Mouse (Mus musculus): ENCODE results near the gene Ube4b. TPM values are rescaled to one million over a fixed set of nuclear protein-coding genes. Genes with fewer than 3 reads are reported as not detected.
A peak's percentile ranks its signal among the peaks of the same experiment; 100 is the strongest.

The Ube4b gene
- polyA plus RNA-seq, 1 experiment from 2014 or later = 82.8 TPM

DNA sequence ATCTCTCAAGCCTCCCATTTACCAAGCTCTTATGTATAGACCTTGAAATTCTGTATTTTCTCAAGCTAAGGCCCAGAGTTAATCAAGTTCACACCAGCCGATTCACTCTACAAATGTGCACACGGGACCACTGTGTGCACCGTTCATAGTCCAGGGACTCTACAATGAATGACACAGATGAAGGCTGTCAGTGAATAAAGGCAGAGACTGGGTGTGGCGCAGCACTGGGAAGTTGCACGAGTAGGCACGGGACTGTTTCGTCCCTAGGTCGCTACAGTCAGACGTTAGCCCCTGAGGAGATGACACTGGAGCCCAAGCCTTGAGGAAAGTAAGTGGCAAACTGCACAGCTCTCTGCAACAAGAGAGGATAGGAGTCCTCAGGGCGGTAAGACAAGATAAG, 50.5 kb downstream of the Ube4b start:
- H3K9ac ChIP-seq = no peak overlapping the region
- no peak overlapping the region for H3K27ac ChIP-seq
- no peaks in the 10 kb centered on the region for H3K27me3 ChIP-seq
- no peaks in the 10 kb centered on the region for H3K9me3 ChIP-seq (replicated peaks)
- H3K4me2 ChIP-seq (replicated peaks) = no peak overlapping the region
- H3K4me1 ChIP-seq = 0 out of 2 replicates have a peak, but pooled peaks cover 3% of the 10 kb centered on the region
- H3K4me3 ChIP-seq = no peak overlapping the region
- no peak for ATAC-seq (ENCODE audit: low FRiP score)
- H3K36me3 ChIP-seq = peaks cover 94% of the 10 kb centered on the region
- 90% methylated on average over 10 of the region's 10 CpGs for WGBS

DNA sequence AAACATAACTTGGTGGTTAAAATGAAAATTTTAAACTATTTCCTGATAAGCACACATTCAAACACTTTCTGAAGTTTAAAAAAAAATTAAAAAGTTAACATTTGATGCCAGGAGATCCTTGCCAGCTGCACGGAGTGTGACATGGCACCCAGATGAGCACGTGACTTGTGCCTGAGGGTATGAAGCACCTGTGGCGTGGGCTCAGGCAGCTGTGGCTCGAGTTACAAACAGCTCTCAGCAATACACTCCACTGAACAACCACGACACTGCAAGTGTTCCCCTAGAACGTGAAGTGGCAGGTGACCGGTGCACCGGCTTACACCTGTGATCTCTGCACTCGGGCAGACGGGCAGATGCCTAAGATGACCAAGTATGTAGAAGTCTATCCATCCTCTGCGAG, 51.9 kb downstream of the Ube4b start:
- no peak overlapping the region for H3K4me2 ChIP-seq (replicated peaks)
- WGBS = 82% methylated on average over 11 of the region's 11 CpGs
- H3K36me3 ChIP-seq = peaks cover 93% of the 10 kb centered on the region
- no peak for ATAC-seq (ENCODE audit: low FRiP score)
- no peak overlapping the region for H3K27ac ChIP-seq
- H3K9ac ChIP-seq = no peak overlapping the region
- no peaks in the 10 kb centered on the region for H3K9me3 ChIP-seq (replicated peaks)
- H3K4me3 ChIP-seq = no peak overlapping the region
- H3K27me3 ChIP-seq = no peaks in the 10 kb centered on the region
- H3K4me1 ChIP-seq = 0 out of 2 replicates have a peak, but pooled peaks cover 3% of the 10 kb centered on the region

DNA sequence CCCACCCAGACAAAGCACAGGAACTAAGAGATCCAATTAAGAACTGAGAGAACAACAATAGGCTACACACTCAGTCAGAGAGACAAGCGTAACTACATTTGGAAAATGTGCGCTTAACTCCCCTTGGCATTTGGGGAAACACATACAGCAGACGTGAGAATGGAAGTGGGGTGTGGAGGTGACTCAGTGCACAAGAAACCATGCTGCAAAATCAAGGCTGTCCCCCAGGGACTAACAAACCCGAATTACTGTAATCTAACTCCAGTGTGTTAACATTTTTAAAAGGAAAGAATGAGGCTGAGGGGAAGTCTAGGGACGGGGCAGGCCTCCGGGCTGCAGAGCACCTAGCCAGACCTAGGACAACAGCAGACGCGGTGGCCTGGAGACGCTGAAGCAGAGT, 52.6 kb downstream of the Ube4b start:
- Histone ChIP-seq H3K4me2 (replicated peaks) (no peak overlapping the region), H3K27me3 (no peaks in the 10 kb centered on the region), H3K9me3 (replicated peaks) (no peaks in the 10 kb centered on the region), H3K36me3 (peaks cover 91% of the 10 kb centered on the region), H3K4me1 (0 out of 2 replicates have a peak, but pooled peaks cover 3% of the 10 kb centered on the region), H3K27ac (peak overlapping the region; percentile 52; the same call in 1 of the 2 replicates), H3K9ac (no peak overlapping the region), H3K4me3 (no peak overlapping the region)
- WGBS = 86% methylated on average over 9 of the region's 9 CpGs
- ATAC-seq (ENCODE audit: low FRiP score) = no peak

DNA sequence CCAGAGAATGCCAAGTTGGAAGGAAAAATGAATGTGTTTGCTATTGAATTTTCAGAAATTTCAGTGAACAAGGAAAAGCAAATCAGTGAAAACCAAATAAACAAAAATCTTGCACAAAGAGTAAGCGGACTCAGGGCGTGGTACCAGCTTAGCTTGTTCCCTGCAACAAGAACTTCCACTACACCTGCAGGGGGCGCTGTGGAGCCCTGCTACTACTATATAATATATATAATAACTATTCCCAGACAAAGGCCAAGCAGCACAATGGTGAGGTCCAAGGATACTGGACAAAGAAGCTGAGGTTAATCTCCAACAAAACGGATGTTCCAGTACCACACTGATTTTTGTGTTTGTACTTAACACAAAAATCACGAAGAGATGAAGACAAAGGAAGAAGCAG, 53.1 kb downstream of the Ube4b start:
- Histone ChIP-seq H3K9ac (no peak overlapping the region), H3K36me3 (peaks cover 88% of the 10 kb centered on the region), H3K4me1 (0 out of 2 replicates have a peak, but pooled peaks cover 3% of the 10 kb centered on the region), H3K27me3 (no peaks in the 10 kb centered on the region), H3K27ac (no peak overlapping the region), H3K4me2 (replicated peaks) (no peak overlapping the region), H3K4me3 (no peak overlapping the region), H3K9me3 (replicated peaks) (no peaks in the 10 kb centered on the region)
- 74% methylated on average over 5 of the region's 5 CpGs for WGBS
- ATAC-seq (ENCODE audit: low FRiP score) = no peak

DNA sequence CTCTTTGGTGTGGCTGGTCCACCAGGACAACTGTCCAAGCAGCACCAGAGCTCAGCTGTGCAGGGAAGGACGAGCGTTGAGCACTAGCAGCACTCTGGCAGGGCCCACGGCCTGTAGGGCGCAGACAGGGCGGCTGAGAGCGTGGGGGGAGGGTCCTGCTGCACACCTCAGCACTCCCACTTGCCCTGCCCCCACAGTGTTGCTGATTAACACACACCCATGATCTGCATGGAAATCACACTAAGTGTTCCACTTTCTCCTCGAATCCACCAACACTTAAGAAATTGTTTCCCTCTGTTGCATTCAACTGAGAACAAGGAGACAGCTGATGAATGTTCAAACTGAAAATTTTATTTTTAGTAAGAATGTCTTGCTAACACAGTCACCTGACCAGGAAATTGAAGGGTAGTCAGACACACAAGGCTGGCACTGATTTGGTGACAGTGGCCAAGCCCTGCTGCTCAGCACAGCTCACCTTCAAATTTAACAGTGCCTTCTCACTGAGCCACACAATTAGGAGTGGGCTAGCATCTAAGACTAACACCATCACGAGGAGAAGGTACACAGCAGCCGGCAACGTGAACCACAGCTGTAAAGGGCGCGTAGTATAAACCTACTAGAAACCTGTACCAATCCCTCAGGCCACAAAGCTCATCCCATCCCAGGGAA, 60.7 kb downstream of the Ube4b start:
- 87% methylated on average over 12 of the region's 12 CpGs for WGBS
- no peaks in the 10 kb centered on the region for H3K27me3 ChIP-seq
- no peak overlapping the region for H3K4me3 ChIP-seq
- H3K36me3 ChIP-seq = peaks cover 77% of the 10 kb centered on the region
- H3K9ac ChIP-seq = no peak overlapping the region
- no peak overlapping the region for H3K4me2 ChIP-seq (replicated peaks)
- no peak overlapping the region for H3K27ac ChIP-seq
- no peaks in the 10 kb centered on the region for H3K9me3 ChIP-seq (replicated peaks)
- no peak for ATAC-seq (ENCODE audit: low FRiP score)
- H3K4me1 ChIP-seq = no peaks in the 10 kb centered on the region

DNA sequence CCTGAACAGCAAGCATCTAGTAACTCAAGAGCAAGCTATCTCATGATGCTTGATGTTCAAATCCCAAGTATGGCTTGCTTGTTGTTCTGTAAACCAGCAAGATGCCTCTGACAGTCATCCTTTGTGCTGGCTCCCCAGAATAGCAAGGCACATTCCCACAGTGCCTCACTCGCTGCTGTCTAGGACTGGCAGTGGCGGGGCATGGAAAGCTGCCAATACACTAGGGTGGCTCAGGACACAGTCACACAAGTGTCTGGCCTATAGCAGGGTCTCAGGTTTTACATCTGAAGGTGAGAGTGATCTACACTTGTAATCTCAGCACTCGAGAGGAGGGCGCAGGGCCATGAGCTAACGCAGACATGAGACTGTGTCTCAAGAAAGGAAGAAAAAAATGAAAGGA, 61.7 kb downstream of the Ube4b start:
- H3K27ac ChIP-seq = no peak overlapping the region
- H3K9ac ChIP-seq = no peak overlapping the region
- H3K4me1 ChIP-seq = no peaks in the 10 kb centered on the region
- H3K4me2 ChIP-seq (replicated peaks) = no peak overlapping the region
- H3K9me3 ChIP-seq (replicated peaks) = no peaks in the 10 kb centered on the region
- peaks cover 79% of the 10 kb centered on the region for H3K36me3 ChIP-seq
- no peak overlapping the region for H3K4me3 ChIP-seq
- ATAC-seq (ENCODE audit: low FRiP score) = no peak
- WGBS = 90% methylated on average over 5 of the region's 5 CpGs
- H3K27me3 ChIP-seq = no peaks in the 10 kb centered on the region

DNA sequence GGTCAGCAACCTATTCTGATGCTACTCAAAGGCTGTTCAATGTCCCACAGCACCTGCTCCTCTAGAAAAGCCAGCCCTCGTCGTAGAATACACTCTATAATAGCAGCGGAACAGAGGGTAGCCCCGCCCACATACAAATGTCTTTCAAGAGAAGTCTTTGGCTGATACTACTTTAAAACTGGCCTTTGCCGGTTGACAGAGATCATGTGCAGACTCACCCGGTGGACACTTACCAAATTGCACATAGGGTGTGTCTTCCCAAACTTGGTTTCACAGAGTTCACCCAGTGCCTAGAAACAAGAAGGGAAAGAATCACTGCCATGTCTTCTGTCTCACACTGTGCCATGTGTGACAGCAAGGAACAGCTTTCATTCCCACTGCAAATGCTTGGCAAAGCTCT, 65.5 kb downstream of the Ube4b start:
- Histone ChIP-seq H3K9me3 (replicated peaks) (no peaks in the 10 kb centered on the region), H3K36me3 (peaks cover 91% of the 10 kb centered on the region), H3K4me1 (no peaks in the 10 kb centered on the region), H3K27ac (no peak overlapping the region), H3K27me3 (no peaks in the 10 kb centered on the region), H3K4me3 (no peak overlapping the region), H3K4me2 (replicated peaks) (no peak overlapping the region), H3K9ac (no peak overlapping the region)
- 80% methylated on average over 6 of the region's 6 CpGs for WGBS
- no peak for ATAC-seq (ENCODE audit: low FRiP score)

DNA sequence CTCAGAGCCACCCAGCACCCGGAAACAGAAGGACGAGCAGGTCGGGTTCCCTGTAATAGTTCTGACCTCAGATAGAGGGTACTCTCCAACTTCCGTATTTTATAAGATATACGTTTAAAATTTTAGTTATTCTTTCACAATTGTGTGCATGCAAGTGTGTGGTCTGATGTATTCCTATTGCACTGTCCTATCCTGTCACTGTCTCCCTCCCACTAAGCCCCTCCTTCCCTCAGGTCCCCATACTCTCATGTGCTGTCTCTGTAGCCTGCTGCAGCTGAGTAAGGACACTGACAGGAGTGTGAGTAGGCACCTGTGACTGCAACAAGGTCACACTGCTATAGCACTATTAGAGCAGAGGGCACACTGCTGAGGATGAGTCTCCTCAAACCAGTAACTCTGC, 65.9 kb downstream of the Ube4b start:
- H3K4me1 ChIP-seq = no peaks in the 10 kb centered on the region
- no peak for ATAC-seq (ENCODE audit: low FRiP score)
- no peak overlapping the region for H3K9ac ChIP-seq
- H3K4me2 ChIP-seq (replicated peaks) = no peak overlapping the region
- H3K4me3 ChIP-seq = no peak overlapping the region
- no peak overlapping the region for H3K27ac ChIP-seq
- no peaks in the 10 kb centered on the region for H3K27me3 ChIP-seq
- WGBS = 95% methylated on average over 5 of the region's 5 CpGs
- peaks cover 91% of the 10 kb centered on the region for H3K36me3 ChIP-seq
- no peaks in the 10 kb centered on the region for H3K9me3 ChIP-seq (replicated peaks)

DNA sequence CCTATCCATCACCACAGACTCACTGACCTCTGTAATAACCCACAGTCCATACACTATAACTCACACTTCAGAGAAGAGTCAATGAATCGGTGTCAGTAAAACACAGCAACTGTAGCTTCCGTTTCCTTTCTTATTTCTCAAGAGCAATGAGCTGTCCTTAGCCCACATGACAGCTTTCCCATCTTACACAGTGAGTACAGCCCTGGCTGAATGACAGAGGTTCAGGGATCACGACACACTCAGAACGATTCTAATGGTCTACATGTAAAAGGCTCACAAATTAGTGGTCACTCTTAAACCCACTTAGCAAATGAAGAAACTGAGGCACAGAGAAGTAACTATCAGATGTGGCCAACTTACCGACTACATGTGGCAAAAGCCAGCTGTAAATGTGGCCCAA, 68.6 kb downstream of the Ube4b start:
- Histone ChIP-seq H3K4me3 (no peak overlapping the region), H3K9ac (no peak overlapping the region), H3K27ac (no peak overlapping the region), H3K9me3 (replicated peaks) (no peaks in the 10 kb centered on the region), H3K36me3 (peaks cover 93% of the 10 kb centered on the region), H3K4me2 (replicated peaks) (no peak overlapping the region), H3K4me1 (no peaks in the 10 kb centered on the region), H3K27me3 (no peaks in the 10 kb centered on the region)
- 97% methylated on average over 5 of the region's 5 CpGs for WGBS
- no peak for ATAC-seq (ENCODE audit: low FRiP score)

DNA sequence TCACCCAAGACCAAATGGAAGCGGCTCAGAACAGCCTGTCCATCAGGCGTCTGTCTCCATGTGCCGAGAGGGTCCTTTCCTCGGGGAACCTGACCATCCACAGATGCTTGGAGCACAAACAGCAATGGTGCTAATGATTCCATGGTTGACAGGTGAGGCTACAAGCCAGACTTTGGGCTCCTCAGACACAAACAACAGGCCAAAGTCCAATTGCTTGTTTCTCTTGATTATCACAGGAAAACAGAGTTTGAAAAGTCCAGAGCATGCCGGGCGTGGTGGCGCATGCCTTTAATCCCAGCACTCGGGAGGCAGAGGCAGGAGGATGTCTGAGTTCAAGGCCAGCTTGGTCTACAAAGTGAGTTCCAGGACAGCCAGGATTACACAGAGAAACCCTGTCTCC, 71.9 kb downstream of the Ube4b start:
- H3K27me3 ChIP-seq = no peaks in the 10 kb centered on the region
- no peak overlapping the region for H3K9ac ChIP-seq
- no peaks in the 10 kb centered on the region for H3K4me1 ChIP-seq
- H3K4me2 ChIP-seq (replicated peaks) = no peak overlapping the region
- H3K36me3 ChIP-seq = peaks cover 95% of the 10 kb centered on the region
- no peak for ATAC-seq (ENCODE audit: low FRiP score)
- no peaks in the 10 kb centered on the region for H3K9me3 ChIP-seq (replicated peaks)
- WGBS = 97% methylated on average over 8 of the region's 8 CpGs
- H3K27ac ChIP-seq = no peak overlapping the region
- no peak overlapping the region for H3K4me3 ChIP-seq

DNA sequence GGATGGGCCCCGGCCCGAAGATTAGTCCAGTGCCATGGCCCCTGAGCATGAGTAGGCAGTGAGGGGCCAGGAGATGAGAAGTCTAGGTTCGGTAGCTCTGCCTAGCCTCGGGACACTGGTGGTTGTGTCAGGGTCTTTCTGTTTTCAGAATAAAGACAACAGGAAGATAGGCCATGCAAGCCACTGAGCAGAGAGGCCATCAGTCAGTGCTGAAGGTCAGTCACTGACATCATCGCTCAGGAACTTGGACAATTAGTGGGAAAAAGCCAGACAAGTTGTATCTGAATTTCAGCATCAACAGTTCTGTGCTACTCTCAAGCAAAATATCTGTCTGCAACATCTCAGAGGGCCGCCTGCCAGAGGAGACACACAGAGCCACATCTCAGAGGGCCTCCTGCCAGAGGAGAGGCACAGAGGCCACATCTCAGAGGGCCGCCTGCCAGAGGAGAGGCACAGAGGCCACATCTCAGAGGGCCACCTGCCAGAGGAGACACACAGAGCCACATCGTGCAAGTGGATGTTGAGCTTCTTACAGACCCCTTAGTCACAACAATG, 74.9 kb downstream of the Ube4b start:
- no peaks in the 10 kb centered on the region for H3K4me1 ChIP-seq
- no peaks in the 10 kb centered on the region for H3K9me3 ChIP-seq (replicated peaks)
- H3K4me3 ChIP-seq = no peak overlapping the region
- H3K9ac ChIP-seq = no peak overlapping the region
- no peak for ATAC-seq (ENCODE audit: low FRiP score)
- peaks cover 83% of the 10 kb centered on the region for H3K36me3 ChIP-seq
- 88% methylated on average over 8 of the region's 8 CpGs for WGBS
- H3K4me2 ChIP-seq (replicated peaks) = no peak overlapping the region
- no peaks in the 10 kb centered on the region for H3K27me3 ChIP-seq
- H3K27ac ChIP-seq = no peak overlapping the region

DNA sequence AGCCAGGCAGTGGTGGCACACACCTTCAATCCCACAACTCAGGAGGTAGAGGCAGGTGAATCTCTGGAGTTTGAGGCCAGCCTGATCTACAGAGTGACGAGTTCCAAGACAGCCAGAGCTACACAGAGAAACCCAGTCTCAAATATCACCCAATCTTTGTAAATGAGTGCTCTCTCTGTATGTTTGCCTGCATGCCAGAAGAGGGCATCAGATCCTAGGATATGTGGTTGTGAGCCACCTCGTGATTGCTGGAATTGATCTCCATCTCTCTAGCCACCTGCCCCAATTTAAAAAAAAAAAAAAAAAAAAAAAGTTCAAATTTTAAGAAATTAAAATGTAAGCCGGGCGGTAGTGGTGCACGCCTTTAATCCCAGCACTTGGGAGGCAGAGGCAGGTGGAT, 77.6 kb downstream of the Ube4b start:
- Histone ChIP-seq H3K36me3 (peaks cover 84% of the 10 kb centered on the region), H3K9me3 (replicated peaks) (no peaks in the 10 kb centered on the region), H3K4me2 (replicated peaks) (no peak overlapping the region), H3K4me1 (no peaks in the 10 kb centered on the region), H3K4me3 (no peak overlapping the region), H3K9ac (no peak overlapping the region), H3K27me3 (no peaks in the 10 kb centered on the region), H3K27ac (no peak overlapping the region)
- ATAC-seq (ENCODE audit: low FRiP score) = no peak
- WGBS = 77% methylated on average over 5 of the region's 5 CpGs

DNA sequence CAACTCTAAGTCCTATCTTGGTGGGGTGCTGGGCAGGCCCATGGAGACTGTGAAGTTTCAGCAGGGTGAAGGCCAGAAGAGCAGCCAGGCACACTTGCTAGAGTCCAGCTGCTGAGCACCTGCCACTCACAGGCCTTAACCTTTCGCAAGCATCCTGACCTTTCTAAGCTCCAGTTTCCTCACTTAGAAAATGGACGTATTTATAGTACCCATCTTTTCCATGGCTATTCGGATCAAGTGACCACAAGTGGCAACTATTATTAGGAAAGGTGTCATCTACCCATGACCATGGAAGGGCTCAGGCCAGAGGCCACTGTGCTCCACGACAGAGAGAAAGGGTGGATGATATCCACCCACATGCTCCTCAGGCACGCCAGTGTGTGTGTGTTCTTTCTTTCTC, 80.7 kb downstream of the Ube4b start:
- H3K4me1 ChIP-seq = no peaks in the 10 kb centered on the region
- WGBS = 87% methylated on average over 5 of the region's 5 CpGs
- H3K4me2 ChIP-seq (replicated peaks) = no peak overlapping the region
- no peak overlapping the region for H3K9ac ChIP-seq
- H3K27me3 ChIP-seq = no peaks in the 10 kb centered on the region
- ATAC-seq (ENCODE audit: low FRiP score) = no peak
- no peak overlapping the region for H3K27ac ChIP-seq
- no peak overlapping the region for H3K4me3 ChIP-seq
- H3K36me3 ChIP-seq = peaks cover 86% of the 10 kb centered on the region
- H3K9me3 ChIP-seq (replicated peaks) = no peaks in the 10 kb centered on the region

All from hindbrain, embryonic 12.5 days (tissue).